Mouse (Mus musculus) inflammation-experienced regulatory T-cells, adult 6 months (primary cell): ENCODE measurements around the gene Auts2. TPM values are rescaled to one million over a fixed set of nuclear protein-coding genes. Genes with fewer than 3 reads are reported as not detected.

Experiments used
- ATAC-seq: one replicate; pipeline ENCODE4 v1.8.0; 2017
- polyA plus RNA-seq, 3 experiments: library from polyadenylated mRNA; unstranded; fragments of 100-300 nt; shearing (Covaris generic); gene quantifications; one replicate each; pipeline ENCODE4 v1.2.1; 2017

Auts2 gene
- polyA plus RNA-seq, 3 experiments from 2014 or later, result not detected

- ATAC-seq, result no peak
Observed at GRCm38 (mm10) chr5:131538311-131538915, 1004.7 kb downstream of the Auts2 start.

DNA sequence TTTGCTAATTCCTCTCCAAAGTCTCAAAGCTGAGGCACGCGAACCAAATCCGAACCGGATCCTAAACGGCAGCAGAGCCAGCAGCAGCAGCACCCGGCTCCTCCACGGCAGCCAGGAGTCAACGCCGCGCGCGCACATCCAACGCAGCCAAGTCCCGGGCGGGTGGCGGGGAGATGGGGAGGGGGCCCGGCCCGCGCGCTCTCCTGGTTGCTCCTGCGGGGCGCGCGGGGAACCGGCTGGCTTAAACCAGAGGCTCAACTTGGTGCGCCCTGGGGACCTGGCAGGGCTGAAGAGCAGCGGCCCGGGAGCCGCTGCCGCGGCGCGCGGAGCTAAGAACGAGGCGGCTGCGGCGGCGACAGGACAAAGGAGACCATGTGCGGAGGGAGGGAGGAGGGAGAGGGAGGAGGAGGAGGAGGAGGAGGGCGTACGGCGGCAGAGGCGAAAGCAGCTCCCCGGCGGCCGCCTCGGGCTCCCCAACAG is 1005.3 kb downstream of the Auts2 start:
- no peak for ATAC-seq

DNA sequence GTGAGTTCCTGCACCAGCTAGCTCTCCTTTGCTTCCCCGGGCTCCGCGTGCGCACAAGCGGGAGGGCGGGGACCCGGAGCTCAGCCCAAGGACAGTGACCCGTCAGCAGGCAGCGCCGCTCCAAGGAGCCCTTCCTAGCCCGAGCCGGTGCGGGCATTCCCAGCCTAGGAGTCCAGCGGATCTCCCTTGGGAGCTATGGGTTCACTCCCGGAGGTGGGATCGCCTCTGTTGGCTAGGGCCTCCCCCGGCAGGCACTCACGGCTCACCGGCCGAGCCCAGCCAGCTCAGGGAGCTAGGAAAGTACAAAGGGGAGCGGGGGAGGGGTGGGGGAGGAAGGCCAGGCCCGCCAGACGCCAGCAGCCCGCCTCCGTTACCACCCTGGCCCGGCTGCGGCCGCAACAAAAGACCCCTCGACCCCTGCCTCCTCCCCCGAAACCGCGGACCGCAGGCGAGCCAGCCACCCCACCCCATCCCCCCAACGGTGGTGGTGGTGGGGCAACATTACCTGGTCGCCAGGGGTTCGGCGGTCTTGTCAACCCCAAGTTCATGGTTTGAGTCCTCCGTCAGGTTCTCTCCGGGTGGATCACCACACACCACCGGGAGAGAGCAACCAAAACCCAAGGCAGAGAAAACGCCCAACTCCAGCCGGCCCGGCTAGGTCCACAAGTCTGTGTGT is 1005.9 kb downstream of the Auts2 start:
- ATAC-seq, result no peak

- no peak for ATAC-seq
Observed at GRCm38 (mm10) chr5:131535752-131536151, 1007.4 kb downstream of the Auts2 start.

DNA sequence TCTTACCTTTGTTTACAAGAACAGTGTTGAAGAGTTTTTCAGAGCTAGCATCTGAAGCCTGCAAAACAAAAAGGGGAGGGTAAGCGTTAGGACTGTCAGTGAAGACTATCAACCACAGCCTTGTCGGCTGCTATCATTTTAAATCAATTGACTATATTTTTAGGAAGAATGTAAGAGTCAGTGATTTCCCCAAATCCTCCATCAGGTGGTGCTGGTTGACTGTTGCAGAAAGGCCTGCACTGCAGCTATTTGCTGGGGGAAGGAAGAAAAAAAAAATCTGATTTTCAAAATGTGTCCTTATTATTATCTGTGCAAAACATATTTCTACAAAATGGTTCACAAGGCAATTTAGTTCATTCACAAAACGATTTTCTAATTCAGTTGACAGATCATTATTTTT is 1009.3 kb downstream of the Auts2 start:
- no peak for ATAC-seq

GRCm38 (mm10) chr5:131531744-131532552 is 1011.2 kb downstream of the Auts2 start:
- no peak for ATAC-seq

GRCm38 (mm10) chr5:131530828-131531227 is 1012.3 kb downstream of the Auts2 start:
- no peak for ATAC-seq

DNA sequence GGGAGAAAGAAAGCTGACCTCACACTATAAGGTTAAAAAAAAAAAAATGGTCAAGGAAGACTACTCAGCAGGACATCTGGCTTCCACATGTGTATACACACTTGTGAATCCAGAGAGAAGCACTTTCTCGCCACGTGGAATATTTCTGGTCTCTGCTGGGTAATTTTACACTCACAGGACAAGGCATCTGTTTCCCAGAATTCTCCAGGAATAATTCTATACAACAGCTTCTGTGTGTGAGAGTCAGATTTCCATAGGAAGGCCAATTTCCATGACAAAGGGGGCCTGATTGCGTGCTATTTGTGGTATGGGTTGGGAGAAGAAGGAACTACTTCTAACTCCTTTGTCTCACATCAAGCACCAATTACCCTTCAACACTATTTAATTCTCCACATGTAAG is 1016.5 kb downstream of the Auts2 start:
- ATAC-seq, result no peak

DNA sequence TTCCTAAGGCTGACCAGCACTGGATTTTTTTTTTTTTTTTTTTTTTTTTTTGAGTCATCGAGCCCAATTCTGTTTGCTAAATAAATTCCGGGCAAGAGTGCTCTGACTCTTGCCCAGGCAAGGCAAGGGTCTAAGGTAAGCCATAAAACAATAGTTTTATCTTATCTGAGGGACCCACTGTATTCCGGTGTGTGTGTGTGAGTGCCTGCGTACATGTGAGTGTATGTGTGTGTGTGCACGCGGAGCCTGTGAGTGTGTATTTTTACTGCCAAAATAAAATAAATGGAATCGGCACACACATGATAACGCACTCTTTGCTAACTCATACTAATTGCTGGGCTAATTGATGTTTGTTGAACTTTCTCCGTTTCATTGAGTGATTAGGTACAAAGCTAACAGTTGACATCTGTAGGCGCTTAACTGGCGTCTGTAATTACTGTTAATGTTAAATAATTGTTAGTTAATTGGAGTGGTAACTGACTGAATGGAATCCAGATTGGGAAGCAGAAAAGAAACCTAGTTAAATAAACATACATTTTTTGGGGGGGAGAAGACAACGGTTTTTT is 1018.2 kb downstream of the Auts2 start:
- no peak for ATAC-seq

- ATAC-seq, result no peak
Observed at GRCm38 (mm10) chr5:131519560-131519959, 1023.6 kb downstream of the Auts2 start.

DNA sequence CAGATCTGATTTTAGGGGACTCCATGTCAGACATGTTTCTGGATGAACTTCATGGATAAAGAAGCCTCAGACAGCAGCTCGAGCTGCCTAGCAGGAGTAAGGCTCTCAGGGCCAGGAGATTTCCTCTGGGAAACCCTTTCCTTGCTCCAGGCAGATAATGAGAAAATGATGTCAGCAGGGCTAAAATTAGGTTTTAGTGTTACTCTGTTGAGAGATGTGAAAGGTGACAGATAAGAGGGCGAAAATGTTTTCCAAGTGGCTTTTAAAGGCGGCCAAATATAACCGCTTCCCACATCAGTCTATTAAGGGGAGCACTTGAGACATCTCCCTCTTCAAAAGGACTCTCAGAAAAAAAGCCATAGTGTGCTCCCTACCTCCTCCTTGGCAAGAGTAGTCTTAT is 1025.5 kb downstream of the Auts2 start:
- ATAC-seq, result no peak

- no peak for ATAC-seq
Observed at GRCm38 (mm10) chr5:131515707-131516407, 1027.3 kb downstream of the Auts2 start.

DNA sequence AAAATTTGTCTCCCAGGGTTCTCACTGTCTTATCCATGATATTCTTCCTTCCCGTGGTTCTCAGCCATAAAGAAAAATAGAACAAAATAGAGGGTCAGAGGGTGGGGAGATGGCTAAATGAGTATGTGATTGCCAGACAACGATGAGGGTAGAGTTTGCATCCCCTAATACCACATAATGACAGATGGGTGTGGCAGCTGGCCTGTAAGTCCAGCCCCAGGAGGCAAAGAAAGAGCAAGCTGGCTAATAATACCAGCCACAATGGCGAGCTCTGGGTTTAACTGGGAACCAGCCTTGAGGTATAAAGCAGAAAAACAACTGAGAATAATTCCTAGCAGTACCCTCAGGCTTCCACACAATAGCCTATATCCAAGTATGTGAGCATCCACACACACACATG is 1029.4 kb downstream of the Auts2 start:
- no peak for ATAC-seq

DNA sequence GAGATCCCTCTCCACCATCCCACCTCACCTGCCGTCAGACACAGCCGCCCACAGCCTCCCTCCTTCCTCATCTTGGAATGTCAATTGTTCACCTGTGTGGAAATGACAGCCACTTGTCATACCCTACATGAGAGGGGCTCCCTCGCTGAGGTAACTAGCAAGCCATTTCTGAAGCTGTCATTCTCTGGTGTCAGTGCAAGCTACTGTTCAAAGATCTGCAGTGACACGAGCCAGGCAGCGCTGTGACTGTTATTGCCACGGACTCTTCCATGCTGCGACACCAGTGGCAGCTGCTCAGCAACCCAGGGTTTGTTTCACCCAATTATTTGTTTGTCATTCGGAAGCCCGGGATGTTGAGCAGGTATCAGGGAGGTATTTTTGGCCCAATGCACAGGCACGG is 1030.5 kb downstream of the Auts2 start:
- no peak for ATAC-seq

GRCm38 (mm10) chr5:131510659-131511058 is 1032.5 kb downstream of the Auts2 start:
- ATAC-seq, result no peak

- no peak for ATAC-seq
Observed at GRCm38 (mm10) chr5:131509315-131509714, 1033.8 kb downstream of the Auts2 start.

DNA sequence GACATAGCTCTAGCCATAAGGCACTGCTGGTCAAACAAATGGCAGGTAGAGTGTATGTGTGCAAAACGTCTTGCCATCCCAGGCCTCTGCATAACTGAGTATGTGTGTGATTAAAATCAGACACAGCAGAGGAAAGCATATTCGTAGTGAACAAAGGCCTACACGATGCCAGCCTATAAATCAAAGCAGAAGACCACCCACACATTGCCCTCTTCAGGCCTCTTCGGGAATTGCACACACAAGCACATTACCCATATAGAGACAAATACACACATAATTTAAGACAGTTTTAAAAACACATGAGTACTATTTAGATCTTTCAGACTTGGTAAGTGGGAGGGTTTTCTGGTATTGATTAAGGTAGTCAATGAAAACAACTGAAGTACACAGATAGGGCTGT is 1044.3 kb downstream of the Auts2 start:
- ATAC-seq, result no peak

DNA sequence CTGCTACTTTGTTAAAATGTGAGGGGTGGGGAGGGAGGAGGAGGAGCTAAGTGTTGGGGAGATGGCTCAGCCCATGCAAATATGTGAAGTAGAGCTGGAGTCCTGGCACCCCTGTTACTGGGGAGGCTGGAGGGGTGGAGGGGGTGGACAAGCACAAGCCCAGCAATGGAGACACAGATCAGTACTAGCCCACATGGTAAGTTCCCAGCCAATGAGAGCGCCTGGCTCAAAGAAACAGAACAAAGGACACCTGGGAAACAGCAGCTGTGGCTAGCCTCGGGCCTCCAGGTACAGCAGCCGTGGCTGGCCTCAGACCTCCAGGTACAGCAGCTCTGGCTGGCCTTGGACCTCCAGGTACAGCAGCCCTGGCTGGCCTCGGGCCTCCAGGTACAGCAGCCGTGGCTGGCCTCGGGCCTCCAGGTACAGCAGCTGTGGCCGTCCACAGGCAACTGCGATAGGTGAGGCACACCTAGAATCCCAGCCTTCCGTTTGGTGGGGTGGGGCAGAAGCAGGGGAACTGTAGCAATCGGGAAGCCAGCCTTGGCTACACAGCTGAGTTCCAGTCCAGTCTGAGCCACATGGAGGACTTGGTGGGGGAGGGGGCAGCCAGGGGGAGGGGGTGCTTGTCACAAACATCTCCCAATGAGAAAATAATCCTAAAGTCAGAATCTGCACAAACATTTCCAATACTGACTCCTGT is 1046.5 kb downstream of the Auts2 start:
- no peak for ATAC-seq

- ATAC-seq, result no peak
Observed at GRCm38 (mm10) chr5:131494564-131494963, 1048.6 kb downstream of the Auts2 start.

DNA sequence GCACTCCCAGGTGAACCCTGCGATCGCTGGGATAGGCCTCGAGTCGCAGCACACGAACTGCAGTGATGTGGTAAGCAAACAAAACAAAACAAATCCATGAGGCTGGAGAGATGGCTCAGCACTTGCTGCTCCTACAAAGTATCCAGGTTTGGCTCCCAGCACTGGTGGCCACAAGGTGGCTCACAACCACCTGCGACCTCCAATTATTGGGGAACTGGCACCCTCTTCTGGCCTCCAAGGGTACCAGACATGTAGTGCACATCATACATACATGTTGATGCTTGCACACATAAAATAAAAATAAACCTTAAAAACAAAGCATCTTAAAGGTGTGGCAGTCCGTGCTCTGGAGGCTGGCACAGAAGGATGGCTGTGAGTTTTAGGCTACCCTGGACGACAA is 1050.6 kb downstream of the Auts2 start:
- no peak for ATAC-seq

DNA sequence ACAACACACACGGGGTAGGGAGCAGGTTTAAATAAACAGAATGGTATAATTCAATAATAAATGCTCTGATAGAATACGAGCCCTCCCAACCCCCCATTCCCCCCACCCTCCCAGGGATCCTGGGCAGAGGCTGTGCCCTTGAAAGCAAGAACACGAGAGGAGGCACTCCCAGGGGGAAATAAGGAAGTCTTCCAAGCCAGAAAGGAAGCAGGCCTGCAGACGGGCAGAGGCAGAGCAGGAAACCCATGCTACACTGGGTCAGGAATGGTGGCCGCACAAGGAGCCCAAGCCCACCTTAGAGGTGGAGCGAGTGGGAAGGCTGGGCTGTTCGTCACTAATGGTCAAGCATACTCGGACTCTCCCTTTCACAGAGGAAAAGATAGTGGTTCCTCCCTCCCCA is 1051.3 kb downstream of the Auts2 start:
- no peak for ATAC-seq

- no peak for ATAC-seq
Observed at GRCm38 (mm10) chr5:131490811-131491210, 1052.3 kb downstream of the Auts2 start.
